Mouse (Mus musculus): ENCODE measurements around the gene Dapk3. TPM values are rescaled to one million over a fixed set of nuclear protein-coding genes. Genes with fewer than 3 reads are reported as not detected.

Gene Dapk3
- total RNA-seq, 2 experiments from 2014 or later, result 77.4 to 80.3 TPM

DNA sequence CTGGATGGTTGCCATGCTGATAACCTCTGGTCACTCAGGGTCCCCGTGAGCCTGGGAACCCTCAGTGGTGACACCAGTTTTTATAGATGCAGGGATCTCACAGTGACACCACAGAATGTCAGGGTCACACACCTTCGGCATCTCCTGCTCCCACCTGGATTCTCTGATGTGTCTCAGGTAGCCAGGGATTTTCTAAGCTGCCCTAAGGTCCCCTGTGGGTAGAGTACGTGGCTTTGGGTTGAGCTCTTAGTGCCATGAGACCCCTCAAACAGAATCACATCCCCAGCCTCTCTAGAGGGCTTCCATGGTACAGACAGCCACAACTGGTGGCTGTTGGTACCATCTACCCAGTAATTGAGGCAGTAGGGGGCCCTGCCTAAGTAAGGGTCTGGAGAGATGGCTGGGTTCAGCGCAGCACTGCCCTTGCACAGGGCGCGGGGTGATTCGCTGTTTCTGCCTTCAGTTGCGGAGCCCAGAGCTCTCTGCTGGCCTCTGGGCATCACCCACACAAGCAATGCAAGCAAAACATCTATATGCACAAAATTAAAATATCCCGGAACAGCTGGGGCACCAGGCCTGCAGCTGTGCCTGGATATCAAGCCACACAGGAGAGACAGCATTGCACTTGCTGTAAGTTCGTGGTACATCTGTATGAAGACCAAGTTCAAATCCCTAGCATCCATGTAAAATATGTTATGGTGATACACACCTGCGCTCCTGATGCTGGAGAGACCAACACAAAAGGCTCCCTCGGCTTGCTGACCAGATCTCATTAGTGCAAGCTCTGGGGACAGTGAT is 53.9 kb downstream of the Dapk3 start:
- DNase-seq (ENCODE audit: low spot score in 2 of 2), result no peak

DNA sequence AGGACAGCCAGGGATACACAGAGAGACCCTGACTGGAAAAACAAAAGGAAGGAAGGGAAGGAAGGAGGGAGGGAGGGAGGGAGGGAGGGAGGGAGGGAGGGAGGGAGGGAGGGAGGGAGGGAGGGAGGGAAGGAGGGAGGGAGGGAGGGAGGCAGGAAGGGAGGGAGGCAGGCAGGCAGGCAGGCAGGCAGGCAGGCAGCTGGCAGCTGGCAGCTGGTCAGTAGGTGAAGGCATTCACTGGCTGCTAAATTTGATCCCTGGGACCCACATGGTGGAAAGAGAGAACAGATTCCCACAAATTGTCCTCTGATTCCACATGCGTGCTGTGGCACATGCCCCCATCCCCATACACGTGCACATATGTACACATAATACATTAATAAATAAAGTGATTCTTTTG is 55.8 kb downstream of the Dapk3 start:
- no peak for DNase-seq (ENCODE audit: low spot score in 2 of 2)

DNA sequence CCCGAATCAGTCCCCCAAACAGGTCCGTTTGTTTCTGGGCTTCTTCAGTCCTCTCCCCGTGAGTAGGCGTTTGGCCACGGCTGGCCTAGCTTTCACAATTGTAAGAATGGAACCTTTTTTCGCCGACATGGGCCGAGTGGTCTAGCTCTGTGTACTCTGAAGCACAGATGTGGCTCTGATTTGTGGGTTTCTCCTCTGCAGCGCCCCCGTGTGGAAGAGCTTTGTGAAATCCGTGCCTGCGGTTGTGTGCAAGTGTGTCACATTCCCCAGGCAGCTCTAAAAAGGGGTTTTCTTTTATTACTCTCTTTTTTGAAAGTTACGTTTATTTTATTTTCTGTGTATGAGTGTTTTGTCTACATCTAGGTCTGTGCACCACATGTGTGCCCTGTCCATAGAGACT is 58.1 kb downstream of the Dapk3 start:
- peak; percentile 75 for DNase-seq (ENCODE audit: low spot score in 2 of 2)

DNA sequence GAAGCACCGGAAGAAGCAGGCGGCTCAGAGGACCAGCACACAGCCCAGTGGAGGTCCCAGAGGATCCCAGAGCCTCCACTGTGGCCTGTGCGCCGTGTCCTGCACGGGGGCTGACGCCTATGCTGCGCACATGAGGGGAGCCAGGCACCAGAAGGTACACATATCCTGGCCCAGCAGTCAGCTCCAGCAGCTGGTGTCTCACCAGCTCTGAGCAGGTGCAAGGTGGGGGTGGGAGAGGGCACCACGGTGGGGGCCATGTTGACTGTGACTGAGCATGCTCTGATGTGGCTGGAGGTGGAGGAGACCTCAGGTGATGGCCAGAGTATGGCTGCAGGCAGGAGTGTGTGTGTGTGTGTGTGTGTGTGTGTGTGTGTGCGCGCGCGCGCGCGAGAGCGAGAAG is 59.2 kb downstream of the Dapk3 start:
- no peak for DNase-seq (ENCODE audit: low spot score in 2 of 2)

Other genes starting within 250 kb of the Dapk3 start
- gene Gng7, start 168.1 kb upstream of the Dapk3 start, total RNA-seq (2021), result 100 to 1,000 TPM; 107 to 137 TPM
- gene Diras1, start 157.3 kb upstream of the Dapk3 start, total RNA-seq (2021), result 100 to 1,000 TPM; 104 to 113 TPM
- 10 to 100 TPM; 56.9 to 60.1 TPM for gene Slc39a3, start 145.6 kb upstream of the Dapk3 start, total RNA-seq (2021)
- gene Sgta, start 122.8 kb upstream of the Dapk3 start, total RNA-seq (2021), result 100 to 1,000 TPM; 178 to 182 TPM
- gene Thop1, start 113.0 kb upstream of the Dapk3 start, total RNA-seq (2021), result 10 to 100 TPM; 43.9 to 49.4 TPM
- under 1 TPM; 0.35 to 0.67 TPM for gene Creb3l3, start 84.1 kb upstream of the Dapk3 start, total RNA-seq (2021)
- 100 to 1,000 TPM; 133 to 137 TPM for gene Map2k2, start 77.1 kb upstream of the Dapk3 start, total RNA-seq (2021)
- gene Zbtb7a, start 47.8 kb upstream of the Dapk3 start, total RNA-seq (2021), result 100 to 1,000 TPM; 135 to 137 TPM
- 10 to 100 TPM; 27.8 to 28.8 TPM for gene Pias4, start 15.1 kb upstream of the Dapk3 start, total RNA-seq (2021)
- 100 to 1,000 TPM; 899 to 919 TPM for gene Eef2, start 6.4 kb upstream of the Dapk3 start, total RNA-seq (2021)
- not detected for gene 4930442H23Rik, start 844 bp downstream of the Dapk3 start, total RNA-seq (2021)
- gene Nmrk2, start 19.0 kb downstream of the Dapk3 start, total RNA-seq (2021), result not detected
- gene Atcay, start 47.8 kb downstream of the Dapk3 start, total RNA-seq (2021), result 100 to 1,000 TPM; 197 to 204 TPM
- gene Zfr2, start 50.1 kb downstream of the Dapk3 start, total RNA-seq (2021), result 10 to 100 TPM; 59.2 to 65.5 TPM
- 100 to 1,000 TPM; 187 to 195 TPM for gene Matk, start 69.9 kb downstream of the Dapk3 start, total RNA-seq (2021)
- 10 to 100 TPM; 38.8 to 43.5 TPM for gene Mrpl54, start 83.9 kb downstream of the Dapk3 start, total RNA-seq (2021)
- 10 to 100 TPM; 36.7 to 42.7 TPM for gene Apba3, start 84.0 kb downstream of the Dapk3 start, total RNA-seq (2021)
- under 1 TPM; 0.16 to 0.23 TPM for gene Tjp3, start 108.6 kb downstream of the Dapk3 start, total RNA-seq (2021)
- 100 to 1,000 TPM; 415 to 417 TPM for gene Pip5k1c, start 110.0 kb downstream of the Dapk3 start, total RNA-seq (2021)
- gene Cactin, start 138.1 kb downstream of the Dapk3 start, total RNA-seq (2021), result 10 to 100 TPM; 30.5 to 34.6 TPM
- gene Tbxa2r, start 145.7 kb downstream of the Dapk3 start, total RNA-seq (2021), result 1 to 10 TPM; 1.1 to 1.5 TPM
- gene Gipc3, start 160.3 kb downstream of the Dapk3 start, total RNA-seq (2021), result 1 to 10 TPM; 2.5 to 3.6 TPM
- gene Hmg20b, start 167.5 kb downstream of the Dapk3 start, total RNA-seq (2021), result 10 to 100 TPM; 28.9 to 30.5 TPM
- gene Mfsd12, start 174.5 kb downstream of the Dapk3 start, total RNA-seq (2021), result 10 to 100 TPM; 38.1 to 42.0 TPM
- gene 4930404N11Rik, start 182.8 kb downstream of the Dapk3 start, total RNA-seq (2021), result 1 to 10 TPM; 1.2 to 1.3 TPM
- gene Fzr1, start 195.5 kb downstream of the Dapk3 start, total RNA-seq (2021), result 10 to 100 TPM; 71.1 to 72.1 TPM
- gene Dohh, start 201.4 kb downstream of the Dapk3 start, total RNA-seq (2021), result 10 to 100 TPM; 87.4 to 97.6 TPM
- 1 to 10 TPM; 3.1 to 3.8 TPM for gene Gm48551, start 201.5 kb downstream of the Dapk3 start, total RNA-seq (2021)
- gene Gm48552, start 206.0 kb downstream of the Dapk3 start, total RNA-seq (2021), result 1 to 10 TPM; 2.7 to 2.8 TPM
- 1 to 10 TPM; 1.1 to 1.2 TPM for gene Smim24, start 210.0 kb downstream of the Dapk3 start, total RNA-seq (2021)

Measured in left cerebral cortex, adult 18-20 months (tissue).